Mouse (Mus musculus) cerebellum, adult 9-11 months (tissue): ENCODE data around the gene Ldlrad1.

Experiments
- DNase-seq: peaks from one replicate; pipeline ENCODE4 v3.0.0; 2022

Ldlrad1 gene

DNA sequence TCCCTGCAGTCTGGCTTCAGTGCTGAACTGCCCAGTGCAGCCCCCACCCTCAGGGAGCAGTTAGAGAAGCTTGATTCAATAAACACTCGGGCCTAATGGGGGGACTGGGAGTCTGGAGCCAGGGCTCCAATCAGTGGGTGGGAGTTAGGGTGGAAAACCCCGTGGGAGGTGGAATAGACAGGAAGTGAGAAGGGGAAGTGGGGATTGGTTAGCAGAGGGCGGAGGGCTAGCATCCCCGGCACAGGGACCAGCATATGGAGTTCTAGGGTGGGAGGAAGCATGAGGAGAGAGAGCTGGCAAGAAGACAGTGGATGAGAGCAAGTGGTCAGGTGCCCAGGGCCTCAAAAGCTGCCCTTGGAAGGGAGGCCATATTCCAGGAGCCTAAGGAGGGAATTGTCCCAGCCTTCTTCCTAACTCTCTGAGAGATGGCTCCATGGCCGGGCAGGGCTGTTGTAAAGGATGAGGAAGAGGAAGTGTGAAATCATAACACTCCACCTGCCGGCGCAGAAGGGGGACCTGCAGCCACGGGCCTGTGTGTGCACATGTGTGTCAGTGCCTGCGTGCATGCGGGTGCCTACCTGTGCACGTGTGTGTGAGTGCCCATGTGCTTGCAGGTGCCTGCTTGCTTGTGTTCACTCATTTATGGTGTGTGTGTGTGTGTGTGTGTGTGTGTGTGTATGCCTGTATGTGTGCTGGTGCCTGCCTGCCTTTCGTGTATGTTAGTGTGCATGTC is 4.5 kb downstream of the Ldlrad1 start:
- DNase-seq, result no peak

GRCm38 (mm10) chr4:107217574-107217973 is 8.6 kb downstream of the Ldlrad1 start:
- DNase-seq, result no peak

DNA sequence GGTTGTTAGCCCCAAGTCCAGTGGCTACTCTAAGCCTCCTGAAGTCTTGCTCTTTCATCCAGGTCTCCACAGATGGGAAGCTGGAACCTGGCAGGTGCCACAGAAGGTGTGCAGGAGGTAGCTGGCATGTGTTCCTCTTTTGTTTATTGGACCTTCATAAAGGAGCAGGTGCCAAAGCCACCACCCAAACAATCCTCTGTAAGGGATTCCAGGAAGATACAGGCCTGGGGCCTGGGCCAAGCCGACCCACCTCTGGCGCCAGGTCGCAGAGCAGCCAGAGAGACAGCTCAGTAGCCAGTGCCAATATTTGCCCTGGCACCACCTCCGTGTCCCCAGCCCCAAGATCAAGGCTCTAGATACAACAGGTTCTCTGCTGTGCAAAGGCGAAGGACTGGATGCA is 12.5 kb downstream of the Ldlrad1 start:
- peak; percentile 21 for DNase-seq

DNA sequence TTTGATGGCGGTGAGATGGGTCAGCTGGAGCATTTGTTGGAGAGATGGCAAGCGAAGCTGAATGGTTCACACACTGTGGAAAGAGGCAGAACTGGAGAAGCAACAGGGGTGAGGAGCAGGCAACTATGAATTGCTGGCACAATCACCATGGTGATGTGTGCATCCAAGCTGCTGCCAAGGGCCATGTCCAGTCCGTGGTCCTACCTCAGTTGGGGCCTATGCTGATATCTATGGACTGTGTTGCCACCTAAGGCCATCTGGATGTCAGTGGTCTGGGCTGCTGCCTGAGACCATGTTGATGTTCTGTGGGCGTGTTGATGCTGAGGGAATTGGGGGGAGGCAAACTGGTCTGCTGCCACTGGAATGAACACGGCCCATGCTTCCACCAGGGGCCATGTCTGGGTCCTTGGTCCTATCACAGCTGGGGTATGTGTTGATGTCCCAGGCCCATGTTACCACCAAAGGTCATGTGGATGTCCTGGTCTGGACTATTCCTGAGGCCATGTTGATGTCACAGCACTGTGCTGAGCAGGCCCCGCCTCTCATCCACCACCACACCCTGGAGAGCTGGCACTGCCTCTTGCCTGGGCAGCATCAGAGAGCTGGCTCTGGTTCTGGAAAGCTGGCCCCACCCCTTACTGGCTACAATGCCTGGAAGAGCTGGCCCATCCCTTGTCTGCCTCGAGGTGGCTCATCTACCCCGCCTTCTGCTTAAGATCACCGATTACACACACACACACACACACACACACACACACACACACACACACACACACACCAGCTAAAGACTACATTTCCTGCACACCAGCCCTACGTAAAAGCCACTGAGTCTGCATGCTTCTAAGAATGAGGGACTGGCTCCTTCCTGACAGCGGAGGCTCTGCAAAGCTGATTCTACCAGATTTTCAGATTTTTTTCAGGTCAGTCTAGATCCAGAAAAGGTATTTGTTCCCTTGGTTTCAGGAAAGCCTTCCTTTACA is 14.5 kb downstream of the Ldlrad1 start:
- DNase-seq, result peak; percentile 23

GRCm38 (mm10) chr4:107226313-107226712 is 17.3 kb downstream of the Ldlrad1 start:
- DNase-seq, result no peak

GRCm38 (mm10) chr4:107232219-107232618 is 23.2 kb downstream of the Ldlrad1 start:
- DNase-seq, result no peak

DNA sequence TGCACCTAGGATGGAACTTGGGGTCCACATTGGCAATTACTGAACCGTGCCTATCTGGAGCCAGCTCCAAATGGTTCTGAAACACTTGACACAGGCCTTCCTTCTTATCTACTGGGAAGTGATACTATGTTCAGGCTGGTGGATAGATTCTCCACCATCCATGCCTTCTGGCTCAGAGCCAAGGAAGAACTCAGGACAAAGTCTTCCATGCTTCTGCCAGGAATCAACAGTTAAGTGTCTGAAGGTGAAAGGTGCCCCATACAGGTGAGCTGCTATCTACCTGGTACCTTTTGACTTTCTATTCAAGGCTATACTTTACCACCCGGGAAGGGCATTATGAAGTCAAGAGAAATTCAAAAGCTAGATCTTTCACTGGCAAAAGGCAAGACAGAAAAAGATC is 29.3 kb downstream of the Ldlrad1 start:
- no peak for DNase-seq

DNA sequence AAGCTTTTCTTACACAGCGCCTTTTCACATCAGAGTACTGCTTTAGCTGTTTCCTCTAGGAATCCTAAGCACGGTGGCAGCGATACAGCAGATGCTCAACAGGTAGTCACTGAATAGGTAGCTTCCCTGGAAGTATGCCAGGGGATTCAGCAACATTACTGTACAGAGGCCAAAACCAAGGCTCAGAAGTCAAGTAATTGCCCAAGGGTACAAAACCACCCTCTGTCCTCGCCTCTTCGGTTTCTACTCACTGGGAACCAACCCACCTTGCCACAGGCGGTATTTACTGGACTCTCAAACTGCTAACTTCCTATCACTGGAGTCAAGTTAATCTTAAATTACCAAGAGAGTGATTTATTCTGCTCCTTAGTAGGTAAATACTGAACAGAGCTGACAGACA is 31.2 kb downstream of the Ldlrad1 start:
- DNase-seq, result no peak

DNA sequence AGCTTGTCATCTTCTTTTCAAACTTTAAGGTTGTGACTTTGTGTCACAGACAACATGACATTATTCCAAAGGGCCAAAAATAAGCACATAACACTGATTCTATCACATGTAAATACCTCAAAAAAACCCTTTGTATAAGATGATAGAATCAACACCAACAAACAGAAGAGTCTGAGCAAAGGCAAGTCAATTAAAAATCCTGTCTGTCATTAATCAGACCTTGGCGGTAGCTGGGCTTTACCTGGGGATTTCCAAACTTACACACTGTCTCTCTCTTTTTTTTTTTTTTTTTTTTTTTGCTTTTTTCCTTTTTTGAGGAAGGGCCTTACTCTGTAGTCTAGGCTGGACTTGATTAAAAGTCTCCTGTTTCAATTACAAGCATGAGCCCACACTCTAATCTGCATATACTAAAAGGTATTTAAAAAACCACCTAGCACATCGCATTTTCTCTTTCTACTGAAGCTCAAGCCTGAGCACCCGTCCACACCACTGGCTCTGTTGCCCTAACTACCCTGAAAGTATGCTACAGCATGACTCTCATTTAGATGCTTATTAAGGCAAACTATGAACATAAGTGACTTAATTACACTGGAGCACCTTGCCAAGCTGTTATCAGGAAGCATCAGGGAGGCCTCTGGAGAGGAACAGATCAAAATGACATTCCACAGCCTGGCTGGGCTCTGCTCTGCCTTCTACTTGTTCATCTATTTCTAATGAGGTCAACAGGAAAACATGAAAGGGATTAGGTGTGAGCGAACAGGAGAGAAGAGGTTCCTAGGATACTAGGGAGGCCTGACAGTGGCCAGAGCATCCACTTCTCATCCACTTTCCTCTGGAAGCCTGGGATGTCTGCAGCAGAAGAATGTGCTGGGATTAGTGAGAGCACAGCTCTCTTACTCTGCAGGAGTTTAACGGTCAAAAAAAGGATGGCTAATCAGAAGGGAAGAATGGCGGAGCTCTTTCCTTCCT is 34.7 kb downstream of the Ldlrad1 start:
- DNase-seq, result no peak

DNA sequence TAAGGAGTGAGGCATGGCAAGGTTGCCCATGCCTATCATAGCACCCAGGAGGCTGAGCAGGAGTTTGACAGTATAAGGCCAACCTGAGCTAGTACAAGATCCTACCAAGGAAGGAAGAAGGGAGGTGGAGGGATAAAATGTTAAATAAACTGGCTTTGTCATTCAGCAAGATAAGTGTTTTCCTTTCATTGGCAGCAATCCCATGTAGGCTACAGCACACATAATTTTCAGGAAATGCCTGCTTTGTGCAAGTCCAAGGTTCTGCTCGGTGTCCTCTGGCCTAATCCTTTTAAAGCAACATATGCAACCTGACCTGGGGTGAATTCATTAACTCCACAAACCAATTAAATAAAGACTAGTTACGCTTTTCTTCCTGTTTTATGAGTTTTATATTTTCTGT is 36.4 kb downstream of the Ldlrad1 start:
- DNase-seq, result no peak

DNA sequence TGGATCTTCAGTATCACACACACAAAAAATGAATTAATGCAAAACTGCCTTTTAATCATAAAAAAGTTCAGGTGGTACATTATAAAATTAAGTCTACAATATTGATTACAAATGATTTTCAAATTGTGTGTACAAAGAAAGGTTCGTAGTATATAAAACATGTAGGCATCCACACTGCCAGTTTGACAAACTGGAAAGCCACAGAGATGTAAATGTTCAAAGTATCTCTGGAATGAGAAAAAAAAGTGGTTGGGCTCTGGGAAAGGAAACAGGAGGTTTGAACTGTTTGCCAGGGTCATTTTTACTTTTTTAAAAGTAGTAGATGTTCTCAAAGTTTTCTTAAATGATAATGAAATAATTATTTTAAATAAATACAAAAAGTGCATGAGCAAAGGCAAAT is 37.1 kb downstream of the Ldlrad1 start:
- DNase-seq, result no peak

- DNase-seq, result no peak
Measured at GRCm38 (mm10) chr4:107247110-107247509, 38.1 kb downstream of the Ldlrad1 start.

GRCm38 (mm10) chr4:107248061-107248460 is 39.1 kb downstream of the Ldlrad1 start:
- DNase-seq, result no peak

DNA sequence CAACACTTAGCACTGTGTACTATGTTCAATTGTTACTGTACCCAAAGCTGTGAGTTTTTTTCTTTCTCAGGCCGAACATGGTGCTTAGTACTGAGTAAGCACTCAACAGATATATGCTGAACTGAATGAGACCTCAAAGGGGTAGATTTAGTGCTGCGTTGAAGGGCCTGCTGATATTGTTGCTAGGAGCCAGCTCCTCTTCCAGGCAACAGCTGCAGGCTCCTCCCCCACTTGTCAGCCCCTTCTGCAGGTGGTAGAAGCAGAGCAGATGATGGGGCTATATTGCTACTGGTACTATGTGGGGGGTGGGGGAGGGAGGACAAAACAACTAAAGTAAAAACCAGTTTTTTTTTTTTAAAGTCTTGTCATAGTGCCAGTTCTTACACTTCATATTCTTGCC is 40.5 kb downstream of the Ldlrad1 start:
- DNase-seq, result peak; percentile 13

GRCm38 (mm10) chr4:107250494-107250893 is 41.5 kb downstream of the Ldlrad1 start:
- DNase-seq, result peak; percentile 33

- DNase-seq, result peak; percentile 56
Measured at GRCm38 (mm10) chr4:107252522-107252921, 43.5 kb downstream of the Ldlrad1 start.

DNA sequence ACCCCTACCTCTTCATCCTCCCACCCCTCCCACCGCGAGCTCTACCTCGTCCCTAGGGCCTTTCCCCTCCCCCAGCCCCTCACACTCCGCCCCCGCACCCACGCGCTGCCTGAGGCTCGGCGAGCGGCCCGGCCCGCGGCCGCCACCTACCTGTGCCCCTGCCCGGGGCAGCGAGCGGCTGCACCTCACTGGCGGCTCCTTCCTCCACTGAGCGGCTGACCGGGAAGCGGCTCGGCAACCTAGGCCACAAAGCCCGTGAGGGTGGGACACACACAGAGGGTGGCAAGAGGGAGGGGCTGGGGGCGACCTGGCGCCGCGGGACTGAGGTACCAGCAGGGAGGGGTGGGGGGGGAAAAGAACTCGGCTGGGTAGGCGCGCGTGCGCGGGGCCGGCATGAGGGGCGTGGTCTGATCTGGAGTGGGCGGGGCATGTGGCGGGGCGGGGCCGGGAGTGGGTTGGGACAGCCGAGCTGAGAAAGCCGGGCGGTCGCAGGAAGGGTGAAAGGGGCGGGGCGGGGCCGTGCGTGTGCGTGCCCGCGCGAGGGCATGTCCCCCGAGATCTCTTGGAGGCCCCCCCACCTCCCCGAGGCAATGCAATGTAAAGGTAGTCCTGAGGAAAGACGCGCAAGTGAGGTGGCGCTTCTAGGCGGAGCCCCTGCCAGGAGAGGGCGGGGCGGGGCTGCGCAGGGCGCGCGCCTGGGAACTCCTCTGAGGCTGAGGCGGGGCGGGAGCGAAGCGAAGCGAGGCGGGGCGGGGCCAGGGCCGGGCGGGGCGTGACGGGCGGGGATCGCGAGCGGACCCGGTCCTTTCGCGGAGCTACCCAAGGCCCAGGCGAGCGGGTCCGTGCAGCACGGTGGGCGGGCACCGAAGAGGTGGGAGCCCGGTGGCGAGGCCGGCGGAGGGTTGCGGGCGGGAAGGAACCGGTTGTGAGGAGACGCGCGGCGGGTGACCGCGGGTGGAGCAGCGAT is 44.4 kb downstream of the Ldlrad1 start, which contains the start of the genes Lrrc42 and Hspb11:
Gene Lrrc42, minus strand, starts transcription at position 408 of the 967 bp plus-strand sequence.
Gene Hspb11, plus strand, starts transcription at position 469 of the 967 bp plus-strand sequence.
- peak; percentile 97 for DNase-seq

- no peak for DNase-seq
Measured at GRCm38 (mm10) chr4:107254414-107254813, 45.4 kb downstream of the Ldlrad1 start.

DNA sequence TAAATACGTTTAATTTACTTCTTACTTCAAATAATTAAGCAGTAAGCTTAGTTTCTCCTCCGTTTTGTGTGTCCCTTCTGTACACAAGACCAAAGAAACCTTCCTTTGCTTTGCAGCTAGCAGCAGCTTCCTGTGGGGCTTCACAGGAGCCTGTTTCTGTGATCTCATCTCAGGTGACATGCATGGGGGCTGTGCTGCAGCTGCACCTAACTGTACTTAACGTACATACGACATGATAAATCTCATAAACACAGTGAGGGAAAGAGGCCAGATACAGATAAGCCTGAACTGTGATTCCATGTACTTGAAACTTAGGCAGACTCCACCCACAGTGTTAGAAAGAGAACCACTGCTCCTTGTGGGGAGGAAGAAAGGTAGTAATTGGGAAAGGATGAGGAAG is 51.0 kb downstream of the Ldlrad1 start:
- no peak for DNase-seq
